Mouse (Mus musculus): ENCODE data around the gene Zfp383.
"Not testable (repeated sequence)": the region's sequence is repeated elsewhere in the genome, so short reads cannot be mapped to it uniquely, and the experiment has no call there.

Gene Zfp383

GRCm38 (mm10) chr7:29942740-29943139, 34.7 kb downstream of the Zfp383 start:
- DNase-seq, result no peak

GRCm38 (mm10) chr7:29943720-29944119, 35.7 kb downstream of the Zfp383 start:
- DNase-seq, result no peak

DNA sequence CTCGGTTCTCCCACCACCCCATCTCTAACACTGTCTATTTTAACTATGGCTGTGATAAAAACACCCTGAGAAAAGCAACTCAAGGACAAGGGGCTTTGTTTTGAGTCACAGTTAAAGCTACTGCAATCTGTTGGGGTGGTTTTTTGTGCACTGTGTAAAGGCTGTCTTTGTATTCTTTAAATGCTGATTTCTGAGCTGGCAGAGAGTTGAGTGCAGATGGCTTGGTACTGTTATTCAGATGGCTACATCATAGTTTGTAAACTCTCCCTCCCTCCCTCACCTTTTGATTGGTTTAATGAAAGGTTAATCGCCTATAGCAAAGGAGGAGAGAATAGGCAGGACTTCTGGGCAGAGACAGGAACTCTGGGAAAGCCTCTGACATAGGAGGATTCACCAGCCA, 36.2 kb downstream of the Zfp383 start:
- DNase-seq, result no peak

- no peak for DNase-seq
Observed at GRCm38 (mm10) chr7:29953086-29953485, 45.1 kb downstream of the Zfp383 start.

DNA sequence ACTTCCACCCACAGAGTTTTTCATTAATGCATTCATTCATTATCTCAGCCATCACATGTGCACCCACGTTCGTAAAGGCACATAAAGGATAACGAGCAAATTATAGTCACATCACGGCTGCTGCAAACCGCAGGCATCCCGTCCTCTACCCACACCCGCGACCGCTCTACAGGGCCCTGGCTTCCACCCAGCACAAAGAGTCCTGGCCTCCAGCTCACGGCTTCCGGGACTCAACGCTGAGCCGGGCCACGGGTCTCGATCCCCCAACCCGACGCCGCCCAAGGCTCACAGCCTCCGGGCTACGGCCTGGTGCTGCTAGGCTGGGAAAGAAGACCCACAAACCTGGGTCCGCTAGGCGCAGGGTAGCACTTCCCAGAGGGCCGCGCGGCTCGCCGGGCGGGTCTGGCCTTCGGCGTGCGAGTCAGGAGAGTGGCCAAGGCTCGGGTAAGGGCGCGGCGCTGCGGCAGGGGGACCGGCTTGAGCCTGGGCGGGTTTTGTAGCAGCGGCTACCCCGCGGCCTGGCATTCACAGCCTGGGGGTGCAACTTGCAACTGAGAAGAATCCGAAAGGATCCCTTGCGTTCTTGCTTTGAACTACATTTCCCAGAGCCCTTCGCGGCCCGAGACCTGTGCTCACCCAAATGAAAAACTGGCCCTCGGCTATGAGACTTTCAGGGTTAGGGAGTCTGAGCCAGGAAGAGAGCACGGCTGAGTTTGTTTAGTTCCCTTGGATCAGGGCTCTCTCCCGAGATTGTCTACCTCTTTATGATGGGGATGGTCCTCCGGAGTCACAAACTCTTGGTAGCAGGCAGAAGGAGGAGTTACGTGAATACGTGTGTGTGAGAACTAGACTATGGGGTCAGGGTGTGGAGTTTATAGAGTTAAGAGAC, 45.7 kb downstream of the Zfp383 start, which contains the start of gene Zfp74:
Gene Zfp74, minus strand, starts transcription at position 577 of the 889 bp plus-strand sequence.
- DNase-seq, result peak; percentile 84 to 88

DNA sequence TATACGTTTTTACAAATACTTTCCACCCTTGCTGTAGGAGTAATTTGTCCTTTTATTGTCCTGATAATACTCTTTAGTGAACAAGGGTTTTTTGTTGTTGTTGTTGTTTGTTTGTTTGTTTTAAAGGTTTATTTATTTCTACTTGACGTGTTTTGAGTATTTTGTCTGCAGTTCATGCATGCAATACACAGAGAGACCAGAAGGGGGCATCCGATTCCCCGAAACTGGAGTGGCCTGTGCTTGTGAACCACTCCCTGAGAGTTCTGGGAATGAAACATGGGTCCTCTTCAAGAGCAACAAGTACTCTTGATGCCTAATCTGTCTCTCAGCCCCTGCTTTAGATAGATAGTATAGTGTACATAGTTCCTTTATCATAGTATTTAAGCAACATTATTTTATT, 46.7 kb downstream of the Zfp383 start:
- DNase-seq, result peak; percentile 41 to 74

DNA sequence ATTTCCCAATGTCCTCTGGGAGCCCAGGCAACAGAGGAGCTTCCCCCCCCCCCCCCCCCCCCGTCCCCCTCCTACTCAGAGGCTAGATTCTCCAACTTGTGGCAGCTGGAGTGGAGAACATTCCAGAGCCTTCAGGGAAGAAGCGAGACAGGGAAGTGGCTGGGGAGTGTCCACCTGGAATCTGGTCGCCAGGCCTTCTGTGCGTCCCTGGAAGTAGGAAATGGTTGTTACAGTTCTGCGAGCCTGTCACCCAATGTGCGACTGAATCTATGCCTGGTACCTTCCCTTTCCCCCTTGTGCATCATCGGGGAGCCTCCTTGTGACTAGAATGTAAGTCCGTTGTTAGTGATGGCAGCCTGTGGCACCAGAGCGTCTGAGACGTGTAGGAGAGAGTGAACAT, 48.2 kb downstream of the Zfp383 start:
- peak; percentile 3 to 46 for DNase-seq

DNA sequence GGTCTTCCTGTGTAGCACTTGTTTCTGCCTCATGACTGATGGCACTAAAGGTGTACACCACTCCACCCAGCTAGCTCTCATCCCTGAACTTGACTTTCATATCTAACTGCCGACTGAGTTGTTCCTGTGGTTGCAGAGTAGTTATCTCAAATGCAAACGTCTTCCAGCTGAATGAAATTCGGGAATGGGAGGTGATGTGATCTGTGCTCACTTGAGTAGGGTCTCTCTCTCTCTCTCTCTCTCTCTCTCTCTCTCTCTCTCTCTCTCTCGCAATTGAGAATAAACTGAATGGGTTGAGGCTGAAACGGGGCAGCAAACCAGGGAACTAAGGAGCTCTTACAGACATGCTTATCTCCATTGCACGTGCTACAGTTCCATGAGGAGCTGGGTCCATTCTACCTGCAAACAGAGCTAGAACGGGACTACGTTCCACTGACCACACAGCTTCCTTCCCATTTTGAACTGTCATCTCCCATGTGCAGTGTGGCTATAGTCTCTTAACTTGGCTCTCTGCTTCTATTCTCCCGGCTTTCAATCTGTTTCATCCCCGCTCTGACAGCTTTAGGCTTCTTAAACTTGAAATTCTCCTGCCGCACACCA, 50.2 kb downstream of the Zfp383 start:
- DNase-seq, result no peak

DNA sequence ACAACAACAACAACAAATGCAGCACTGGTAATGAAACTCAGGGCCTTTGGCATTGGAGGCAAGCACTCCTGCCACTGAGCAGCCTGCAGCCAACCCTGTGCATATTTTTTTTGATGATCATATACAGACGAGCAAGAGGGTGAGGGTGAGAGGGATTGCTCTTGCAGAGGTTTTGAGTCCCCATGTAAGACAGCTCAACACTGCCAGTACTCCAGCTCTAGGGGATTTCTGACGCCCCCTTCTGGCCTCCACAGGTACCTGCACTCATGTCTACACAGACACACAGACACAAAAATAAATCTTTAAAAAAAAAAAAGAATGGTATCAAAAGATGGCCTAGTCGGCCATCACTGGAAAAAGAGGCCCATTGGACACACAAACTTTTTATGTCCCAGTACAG, 51.0 kb downstream of the Zfp383 start:
- DNase-seq, result no peak

GRCm38 (mm10) chr7:29965115-29965810, 57.2 kb downstream of the Zfp383 start:
- not testable (repeated sequence) for DNase-seq
